Comparison of ENCODE assay signal across 21 mouse cellular contexts in genomic region chr4:154590910-154591309, GRCm38 (mm10). TPM values are rescaled to one million over a fixed set of nuclear protein-coding genes. Genes with fewer than 3 reads are reported as not detected.
DNase-seq lines count a peak whose midpoint lies in the region; ATAC-seq and TF ChIP-seq lines count a peak whose summit lies in the region.
"Had no signal": no experiment of that assay in that cellular context is flagged by ENCODE, and none has a peak within 500 bp of the region (broad histone marks: within the 10 kb centered on the region; RNA-seq: fewer than 3 reads in every experiment).

No protein-coding gene starts in this region.

- H3K9me3 ChIP-seq in forebrain, embryonic 12.5 days, result no peaks in the 10 kb centered on the region
- no peaks in the 10 kb centered on the region for H3K9me3 ChIP-seq in forebrain, embryonic 13.5 days (replicated peaks)
- no peaks in the 10 kb centered on the region for H3K9me3 ChIP-seq in embryonic facial prominence, embryonic 10.5 days
- no peaks in the 10 kb centered on the region for H3K9me3 ChIP-seq in midbrain, embryonic 13.5 days
- H3K9me3 ChIP-seq in heart, embryonic 12.5 days (replicated peaks), result no peaks in the 10 kb centered on the region
- H3K9me3 ChIP-seq: embryonic facial prominence, embryonic 15.5 days; hindbrain, embryonic 10.5 days; intestine, embryonic 15.5 days had no signal

- H3K27me3 ChIP-seq in forebrain, embryonic 12.5 days, result peaks cover 11% of the 10 kb centered on the region
- no peaks in the 10 kb centered on the region; the same call in 1 of the 2 replicates for H3K27me3 ChIP-seq in forebrain, embryonic 13.5 days
- peaks cover 67% of the 10 kb centered on the region for H3K27me3 ChIP-seq in embryonic facial prominence, embryonic 10.5 days (replicated peaks; ENCODE audit: low read depth, poor library complexity, severe bottlenecking)
- peaks cover 51% of the 10 kb centered on the region for H3K27me3 ChIP-seq in midbrain, embryonic 13.5 days
- H3K27me3 ChIP-seq in heart, embryonic 12.5 days (replicated peaks), result peaks cover 14% of the 10 kb centered on the region; the same call in 1 of the 2 replicates
- H3K27me3 ChIP-seq: intestine, embryonic 15.5 days had no signal

- 62% methylated on average over 11 of the region's 11 CpGs for WGBS in forebrain, embryonic 12.5 days
- 47% methylated on average over 11 of the region's 11 CpGs for WGBS in forebrain, embryonic 13.5 days
- 62% methylated on average over 11 of the region's 11 CpGs for WGBS in embryonic facial prominence, embryonic 10.5 days
- 33% methylated on average over 11 of the region's 11 CpGs for WGBS in midbrain, embryonic 13.5 days
- WGBS in heart, embryonic 12.5 days, result 78% methylated on average over 10 of the region's 11 CpGs

- no peak for TF ChIP-seq POLR2A in brain, embryonic 14.5 days (IDR thresholded peaks at IDR 0.05; ENCODE audit: borderline replicate concordance, extremely low read depth, insufficient read depth, insufficient read length, poor library complexity, severe bottlenecking)

- peak; percentile 69 for DNase-seq in brain, embryonic 14.5 days (ENCODE audit: low read depth)
- DNase-seq in embryonic facial prominence, embryonic 10.5 days (ENCODE audit: low spot score), result peak; percentile 63
- DNase-seq in testis, postnatal 10 days (ENCODE audit: low spot score), result no peak
- DNase-seq: adrenal gland, adult 2 months; adrenal gland, postnatal 25 days; cerebellum, adult 2 months; cerebellum, postnatal 10 days; embryo, embryonic 11 days; gastrocnemius, postnatal 10 days; heart, adult 18-20 months had no signal

- peaks cover 91% of the 10 kb centered on the region for H3K4me1 ChIP-seq in forebrain, embryonic 12.5 days
- peaks cover 95% of the 10 kb centered on the region for H3K4me1 ChIP-seq in forebrain, embryonic 13.5 days
- peaks cover 94% of the 10 kb centered on the region for H3K4me1 ChIP-seq in embryonic facial prominence, embryonic 10.5 days
- H3K4me1 ChIP-seq in midbrain, embryonic 13.5 days (replicated peaks), result peaks cover 76% of the 10 kb centered on the region
- peaks cover 80% of the 10 kb centered on the region for H3K4me1 ChIP-seq in heart, embryonic 12.5 days (replicated peaks)

- H3K36me3 ChIP-seq in forebrain, embryonic 12.5 days (replicated peaks), result no peaks in the 10 kb centered on the region
- no peaks in the 10 kb centered on the region for H3K36me3 ChIP-seq in forebrain, embryonic 13.5 days (ENCODE audit: poor library complexity, severe bottlenecking)
- H3K36me3 ChIP-seq in embryonic facial prominence, embryonic 10.5 days (replicated peaks), result no peaks in the 10 kb centered on the region
- H3K36me3 ChIP-seq in midbrain, embryonic 13.5 days, result no peaks in the 10 kb centered on the region
- no peaks in the 10 kb centered on the region for H3K36me3 ChIP-seq in heart, embryonic 12.5 days
- H3K36me3 ChIP-seq: embryonic facial prominence, embryonic 15.5 days; hindbrain, embryonic 10.5 days; intestine, embryonic 15.5 days had no signal

- H3K9ac ChIP-seq in forebrain, embryonic 12.5 days, result peak overlapping the region; percentile 33; the same call in 1 of the 2 replicates
- no peak overlapping the region for H3K9ac ChIP-seq in forebrain, embryonic 13.5 days
- H3K9ac ChIP-seq in midbrain, embryonic 13.5 days (replicated peaks), result no peak overlapping the region
- no peak overlapping the region for H3K9ac ChIP-seq in heart, embryonic 12.5 days
- H3K9ac ChIP-seq: embryonic facial prominence, embryonic 15.5 days; hindbrain, embryonic 14.5 days; intestine, embryonic 15.5 days had no signal

- H3K4me3 ChIP-seq in forebrain, embryonic 12.5 days (replicated peaks), result no peak overlapping the region
- no peak overlapping the region for H3K4me3 ChIP-seq in forebrain, embryonic 13.5 days
- H3K4me3 ChIP-seq in embryonic facial prominence, embryonic 10.5 days, result no peak overlapping the region
- no peak overlapping the region for H3K4me3 ChIP-seq in midbrain, embryonic 13.5 days (replicated peaks)
- H3K4me3 ChIP-seq in heart, embryonic 12.5 days, result no peak overlapping the region
- H3K4me3 ChIP-seq: embryonic facial prominence, embryonic 15.5 days; erythroblast, embryonic 14.5 days; hindbrain, embryonic 10.5 days; intestine, embryonic 15.5 days had no signal

- no peak for ATAC-seq in forebrain, embryonic 12.5 days (ENCODE audit: low FRiP score)
- ATAC-seq in forebrain, embryonic 13.5 days, result no peak
- 0 out of 2 replicates have a peak, but pooled peaks have one; percentile 22 for ATAC-seq in midbrain, embryonic 13.5 days
- ATAC-seq in heart, embryonic 12.5 days (ENCODE audit: insufficient number of reproducible peaks, low FRiP score), result no peak
- ATAC-seq: forebrain, embryonic 16.5 days; intestine, embryonic 15.5 days had no signal

- no peak overlapping the region for H3K27ac ChIP-seq in forebrain, embryonic 12.5 days
- no peak overlapping the region for H3K27ac ChIP-seq in forebrain, embryonic 13.5 days
- H3K27ac ChIP-seq in embryonic facial prominence, embryonic 10.5 days (replicated peaks), result no peak overlapping the region
- no peak overlapping the region for H3K27ac ChIP-seq in midbrain, embryonic 13.5 days
- no peak overlapping the region for H3K27ac ChIP-seq in heart, embryonic 12.5 days (ENCODE audit: poor library complexity, severe bottlenecking)
- H3K27ac ChIP-seq: embryonic facial prominence, embryonic 15.5 days; hindbrain, embryonic 10.5 days; hindbrain, embryonic 14.5 days; intestine, embryonic 15.5 days had no signal

- no peak overlapping the region for H3K4me2 ChIP-seq in forebrain, embryonic 12.5 days
- H3K4me2 ChIP-seq in forebrain, embryonic 13.5 days, result no peak overlapping the region
- no peak overlapping the region for H3K4me2 ChIP-seq in midbrain, embryonic 13.5 days (replicated peaks)
- no peak overlapping the region for H3K4me2 ChIP-seq in heart, embryonic 12.5 days
- H3K4me2 ChIP-seq: embryonic facial prominence, embryonic 15.5 days; heart, embryonic 11.5 days; hindbrain, embryonic 14.5 days; intestine, embryonic 15.5 days had no signal

- TF ChIP-seq CTCF in brain, embryonic 14.5 days (IDR thresholded peaks at IDR 0.05; ENCODE audit: borderline replicate concordance, extremely low read depth, insufficient read depth, insufficient read length), result no peak

RNA-seq across cellular contexts. Expression of gene Prdm16, which starts 45.8 kb away (rescaled TPM):
- 40.5 and 49.4 TPM in 2 replicates for polyA plus RNA-seq in forebrain, embryonic 12.5 days (2016; fragmentation: Nextera tagmentation; extraction: Ambion mirVana)
- 37.6 and 41.3 TPM in 2 replicates for polyA plus RNA-seq in forebrain, embryonic 13.5 days (2015; fragmentation: Nextera tagmentation; extraction: Ambion mirVana)
- 8.9 and 10.8 TPM in 2 replicates for polyA plus RNA-seq in brain, embryonic 14.5 days (2012; rRNA removed)
- polyA plus RNA-seq in embryonic facial prominence, embryonic 10.5 days (2016; fragmentation: Nextera tagmentation; extraction: Ambion mirVana), result 33.9 and 44.5 TPM in 2 replicates
- polyA plus RNA-seq in midbrain, embryonic 13.5 days (2015; fragmentation: Nextera tagmentation; extraction: Ambion mirVana), result 8.7 and 12.5 TPM in 2 replicates
- polyA plus RNA-seq in heart, embryonic 12.5 days (2016; fragmentation: Nextera tagmentation; extraction: Ambion mirVana), result 21.8 and 23.0 TPM in 2 replicates
